Mouse (Mus musculus) olfactory bulb, adult 2 months (tissue): ENCODE measurements around the gene Mcu.

Experiments used
- CTCF ChIP-seq: fragments of 200-500 bp; IDR thresholded peaks from 2 replicates; pipeline ENCODE4 v1.5.1; 2012; ENCODE audit warnings: low read depth, mild to moderate bottlenecking, low read length, moderate library complexity; ENCODE audit not compliant: insufficient read depth
- POLR2A ChIP-seq: fragments of 200-500 bp; IDR thresholded peaks from 2 replicates; pipeline ENCODE4 v1.6.1; 2012; ENCODE audit warnings: mild to moderate bottlenecking, low read depth, low read length, moderate library complexity; ENCODE audit not compliant: insufficient read depth

DNA sequence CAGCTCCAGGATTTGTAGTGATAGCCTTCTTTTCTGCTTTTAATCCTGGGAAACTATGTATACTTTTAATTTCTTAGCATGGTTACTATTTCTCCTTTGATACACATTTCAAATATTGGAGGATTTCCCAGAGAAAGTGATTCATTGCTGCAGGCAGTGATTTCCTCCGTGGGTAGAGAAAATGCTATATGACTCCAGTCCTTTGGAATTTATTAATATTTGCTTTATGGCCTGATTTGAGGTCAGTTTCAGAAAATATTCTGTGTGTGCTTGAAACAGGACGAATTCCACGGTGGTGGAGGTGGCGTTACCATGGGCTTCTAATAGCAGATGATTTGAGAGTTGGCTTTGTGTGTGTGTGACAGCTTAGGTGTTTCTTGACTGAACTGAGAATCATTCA, 107.3 kb downstream of the Mcu start:
- TF ChIP-seq CTCF (no peak), POLR2A (no peak)
